In the genomic region with DNA sequence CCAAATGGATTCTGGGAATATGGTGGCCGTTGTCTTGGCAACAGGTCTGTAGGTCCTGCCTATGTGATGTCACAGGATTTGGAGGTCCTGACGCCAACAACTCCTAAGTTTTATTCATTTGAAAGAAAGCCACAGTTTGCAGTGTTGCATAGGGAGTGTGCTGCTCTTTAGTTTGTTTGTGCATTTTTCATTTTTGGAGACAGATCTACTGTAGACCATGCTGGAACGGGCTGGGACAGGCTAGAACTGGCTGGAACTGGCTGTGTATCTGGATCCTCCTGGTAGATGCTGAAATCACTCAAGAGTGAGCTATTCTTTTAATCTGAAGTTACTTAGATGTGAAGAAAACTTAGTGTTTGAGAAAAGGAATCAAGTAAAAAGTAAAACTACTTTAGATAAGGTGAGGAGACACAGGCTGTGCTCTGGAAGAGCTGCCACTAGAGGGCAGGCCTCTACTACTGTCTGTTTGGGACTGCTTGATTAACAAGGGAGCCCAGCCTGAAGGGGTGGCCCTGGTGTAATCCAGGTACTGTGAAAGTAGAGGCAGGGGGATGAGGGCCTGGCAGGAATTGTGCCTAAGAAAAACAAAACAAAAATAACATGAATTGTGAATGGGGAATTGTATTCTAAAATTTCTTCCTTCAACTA, we compare ENCODE assay signal across 10 mouse cellular contexts. TPM values are rescaled to one million over a fixed set of nuclear protein-coding genes. Genes with fewer than 3 reads are reported as not detected.
A peak's percentile ranks its signal among the peaks of the same experiment; 100 is the strongest.
DNase-seq lines count a peak whose midpoint lies in the region; ATAC-seq and TF ChIP-seq lines count a peak whose summit lies in the region.
"Had no signal": no experiment of that assay in that cellular context is flagged by ENCODE, and none has a peak within 500 bp of the region (broad histone marks: within the 10 kb centered on the region; RNA-seq: fewer than 3 reads in every experiment).

No protein-coding gene starts in this region.

- ATAC-seq in erythroid progenitor cell, adult 5-6 weeks (replicated peaks; ENCODE audit: low FRiP score, poor library complexity, severe bottlenecking), result 0 out of 2 replicates have a peak, but pooled peaks have one; percentile 63
- ATAC-seq in intestine, embryonic 15.5 days, result peak; percentile 74; the same call in 1 of the 2 replicates
- peak; percentile 85 for ATAC-seq in midbrain, embryonic 13.5 days

- WGBS in bone marrow, adult 2 months, result 85% methylated on average over 3 of the region's 3 CpGs
- 94% methylated on average over 3 of the region's 3 CpGs for WGBS in intestine, embryonic 15.5 days
- 93% methylated on average over 3 of the region's 3 CpGs for WGBS in midbrain, embryonic 13.5 days

- no peaks in the 10 kb centered on the region for H3K9me3 ChIP-seq in intestine, embryonic 15.5 days
- H3K9me3 ChIP-seq in midbrain, embryonic 13.5 days, result peaks cover 5% of the 10 kb centered on the region
- H3K9me3 ChIP-seq: embryonic facial prominence, embryonic 15.5 days had no signal

- no peaks in the 10 kb centered on the region for H3K36me3 ChIP-seq in intestine, embryonic 15.5 days
- H3K36me3 ChIP-seq in midbrain, embryonic 13.5 days, result 0 out of 2 replicates have a peak, but pooled peaks cover 3% of the 10 kb centered on the region
- H3K36me3 ChIP-seq in testis, adult 2 months (ENCODE audit: control insufficient read depth, insufficient read depth, low read length), result peaks cover 2% of the 10 kb centered on the region
- H3K36me3 ChIP-seq: embryonic facial prominence, embryonic 15.5 days had no signal

- H3K4me2 ChIP-seq in intestine, embryonic 15.5 days (replicated peaks), result no peak overlapping the region
- no peak overlapping the region for H3K4me2 ChIP-seq in midbrain, embryonic 13.5 days (replicated peaks)
- H3K4me2 ChIP-seq: embryonic facial prominence, embryonic 15.5 days had no signal

- TF ChIP-seq POLR2A in bone marrow, adult 2 months (IDR thresholded peaks at IDR 0.05; ENCODE audit: borderline replicate concordance, control insufficient read depth, low read depth, low read length), result no peak
- no peak for TF ChIP-seq POLR2A in testis, adult 2 months (IDR thresholded peaks at IDR 0.05; ENCODE audit: control insufficient read depth, low read depth, low read length)

- H3K4me3 ChIP-seq in bone marrow, adult 2 months (replicated peaks; ENCODE audit: control insufficient read depth, low read depth, low read length), result no peak overlapping the region
- no peak overlapping the region for H3K4me3 ChIP-seq in intestine, embryonic 15.5 days (replicated peaks)
- no peak overlapping the region for H3K4me3 ChIP-seq in midbrain, embryonic 13.5 days (replicated peaks)
- H3K4me3 ChIP-seq in testis, adult 2 months (ENCODE audit: control insufficient read depth, low read depth, low read length), result no peak overlapping the region
- H3K4me3 ChIP-seq: embryonic facial prominence, embryonic 15.5 days had no signal

- H3K27ac ChIP-seq in bone marrow, adult 2 months (ENCODE audit: control insufficient read depth, insufficient read depth, low read depth, low read length, poor library complexity), result no peak overlapping the region
- no peak overlapping the region for H3K27ac ChIP-seq in intestine, embryonic 15.5 days
- H3K27ac ChIP-seq in midbrain, embryonic 13.5 days, result no peak overlapping the region
- H3K27ac ChIP-seq in testis, adult 2 months (ENCODE audit: control insufficient read depth, insufficient read depth, low read depth, low read length), result no peak overlapping the region
- H3K27ac ChIP-seq: embryonic facial prominence, embryonic 15.5 days; macrophage had no signal

- TF ChIP-seq CTCF in bone marrow, adult 2 months (IDR thresholded peaks at IDR 0.05; ENCODE audit: control insufficient read depth, insufficient read depth, low read length), result peak; percentile 59
- peak; percentile 29; the same call in 1 of the 2 replicates for TF ChIP-seq CTCF in testis, adult 2 months (IDR thresholded peaks at IDR 0.05; ENCODE audit: control insufficient read depth, insufficient read depth, insufficient replicate concordance, low read depth, low read length)

- no peaks in the 10 kb centered on the region for H3K4me1 ChIP-seq in bone marrow, adult 2 months (ENCODE audit: control insufficient read depth, insufficient read depth, low read length)
- H3K4me1 ChIP-seq in intestine, embryonic 15.5 days (replicated peaks), result no peaks in the 10 kb centered on the region
- H3K4me1 ChIP-seq in midbrain, embryonic 13.5 days (replicated peaks), result no peaks in the 10 kb centered on the region
- no peaks in the 10 kb centered on the region for H3K4me1 ChIP-seq in testis, adult 2 months (ENCODE audit: control insufficient read depth, insufficient read depth, low read length)
- H3K4me1 ChIP-seq: embryonic facial prominence, embryonic 15.5 days had no signal

- H3K9ac ChIP-seq in intestine, embryonic 15.5 days, result no peak overlapping the region
- H3K9ac ChIP-seq in midbrain, embryonic 13.5 days (replicated peaks), result no peak overlapping the region
- H3K9ac ChIP-seq: embryonic facial prominence, embryonic 15.5 days had no signal

- intact Hi-C loops in left cerebral cortex, postnatal 36 days (cut with DNase I), result no loop called here

- peak; percentile 41 for DNase-seq in left cerebral cortex, adult 11 months (ENCODE audit: low spot score)
- no peak for DNase-seq in left cerebral cortex, adult 8-10 months (ENCODE audit: low spot score in 2 of 2)
- DNase-seq in left cerebral cortex, postnatal 36 days (ENCODE audit: low spot score in 2 of 2), result peak; percentile 13 to 33

- no peaks in the 10 kb centered on the region for H3K27me3 ChIP-seq in intestine, embryonic 15.5 days (replicated peaks)
- H3K27me3 ChIP-seq in midbrain, embryonic 13.5 days, result no peaks in the 10 kb centered on the region
- no peaks in the 10 kb centered on the region for H3K27me3 ChIP-seq in testis, adult 2 months (ENCODE audit: control insufficient read depth, insufficient read depth, low read length)
- H3K27me3 ChIP-seq: embryonic facial prominence, embryonic 15.5 days had no signal

RNA-seq across cellular contexts. Expression of a gene that starts 43.0 kb away (rescaled TPM):
- total RNA-seq in left cerebral cortex, adult 8-10 months (2022), result 10 to 100 TPM; 48.2 to 51.0 (median 50.1) TPM
- 4.5 and 8.0 TPM in 2 replicates for polyA plus RNA-seq in bone marrow, adult 2 months (2011; ENCODE audit: insufficient read depth, insufficient read length, low replicate concordance, missing spikeins)
- total RNA-seq in erythroid progenitor cell, adult 5-6 weeks (2015; ENCODE audit: low replicate concordance), result 6.7 and 14.4 TPM in 2 replicates
- total RNA-seq in erythroid progenitor cell, adult 5-6 weeks (2017; ENCODE audit: low replicate concordance), result 7.2 and 9.8 TPM in 2 replicates
- 11.8 and 13.1 TPM in 2 replicates for polyA plus RNA-seq in intestine, embryonic 15.5 days (2015; fragmentation: Nextera tagmentation; extraction: Ambion mirVana)
- total RNA-seq in left cerebral cortex, postnatal 36 days (2021), result 10 to 100 TPM; 36.7 to 37.6 TPM
- 22.5 and 23.8 TPM in 2 replicates for polyA plus RNA-seq in midbrain, embryonic 13.5 days (2015; fragmentation: Nextera tagmentation; extraction: Ambion mirVana)
- polyA plus RNA-seq in testis, adult 2 months (2012; rRNA removed), result 49.7 and 55.3 TPM in 2 replicates

RNA-seq across cellular contexts. Expression of a gene that starts 49.0 kb away (rescaled TPM):
- 10 to 100 TPM; 39.4 to 48.3 (median 46.1) TPM for total RNA-seq in left cerebral cortex, adult 8-10 months (2022)
- 42.4 and 64.8 TPM in 2 replicates for polyA plus RNA-seq in bone marrow, adult 2 months (2011; ENCODE audit: insufficient read depth, insufficient read length, low replicate concordance, missing spikeins)
- 41.8 and 71.3 TPM in 2 replicates for total RNA-seq in erythroid progenitor cell, adult 5-6 weeks (2015; ENCODE audit: low replicate concordance)
- total RNA-seq in erythroid progenitor cell, adult 5-6 weeks (2017; ENCODE audit: low replicate concordance), result 16.9 and 65.2 TPM in 2 replicates
- 70.1 and 73.2 TPM in 2 replicates for polyA plus RNA-seq in intestine, embryonic 15.5 days (2015; fragmentation: Nextera tagmentation; extraction: Ambion mirVana)
- total RNA-seq in left cerebral cortex, postnatal 36 days (2021), result 10 to 100 TPM; 43.4 to 43.5 TPM
- polyA plus RNA-seq in midbrain, embryonic 13.5 days (2015; fragmentation: Nextera tagmentation; extraction: Ambion mirVana), result 61.6 and 64.8 TPM in 2 replicates
- polyA plus RNA-seq in testis, adult 2 months (2012; rRNA removed), result 96.7 and 131 TPM in 2 replicates

Comparison
In these comparisons a context has a peak if more than half of its experiments do, and no peak if none do; other contexts are left out.
1. DNase-seq: peak in left cerebral cortex, adult 11 months (single experiment) and left cerebral cortex, postnatal 36 days (2 of 2); none in left cerebral cortex, adult 8-10 months (0 of 2).
2. Peak in every context shown above with its lines, with median percentiles within 50 percentile points of each other: ATAC-seq.